ENCODE assay signal across 34 mouse cellular contexts in genomic region chr9:26819942-26820341, GRCm38 (mm10). TPM values are rescaled to one million over a fixed set of nuclear protein-coding genes. Genes with fewer than 3 reads are reported as not detected.
DNase-seq lines count a peak whose midpoint lies in the region; ATAC-seq and TF ChIP-seq lines count a peak whose summit lies in the region.
"Had no signal": no experiment of that assay in that cellular context is flagged by ENCODE, and none has a peak within 500 bp of the region (broad histone marks: within the 10 kb centered on the region; RNA-seq: fewer than 3 reads in every experiment).

No protein-coding gene starts in this region.

- H3K4me2 ChIP-seq in lung, embryonic 15.5 days: no peak overlapping the region
- H3K4me2 ChIP-seq: embryonic facial prominence, embryonic 12.5 days; embryonic facial prominence, embryonic 15.5 days; heart, embryonic 11.5 days; hindbrain, embryonic 12.5 days; hindbrain, embryonic 15.5 days had no signal

- no peaks in the 10 kb centered on the region for H3K36me3 ChIP-seq in kidney, adult 2 months (ENCODE audit: control insufficient read depth, insufficient read depth, low read length)
- H3K36me3 ChIP-seq in lung, embryonic 15.5 days: no peaks in the 10 kb centered on the region
- H3K36me3 ChIP-seq: embryonic facial prominence, embryonic 12.5 days; embryonic facial prominence, embryonic 15.5 days; hindbrain, embryonic 12.5 days; hindbrain, embryonic 15.5 days had no signal

- peak; percentile 39 for DNase-seq in kidney, adult 2 months
- no peak for DNase-seq in kidney, adult 18-20 months
- no peak for DNase-seq in lung, adult 2 months
- peak; percentile 1 for DNase-seq in lung, postnatal 25 days (ENCODE audit: low spot score)
- DNase-seq in lung, adult 18-20 months: no peak
- DNase-seq: adrenal gland, postnatal 36 days; cerebellum, adult 11 months; cerebellum, adult 2 months; cerebellum, adult 9-11 months; cerebellum, postnatal 25 days; forebrain, postnatal 0 days; gastrocnemius, adult 2 months; gastrocnemius, postnatal 14 days; heart, adult 11 months had no signal

- H3K4me3 ChIP-seq in kidney, adult 2 months (ENCODE audit: insufficient read depth, low read depth, low read length): no peak overlapping the region
- H3K4me3 ChIP-seq in lung, embryonic 15.5 days: no peak overlapping the region
- H3K4me3 ChIP-seq in lung, adult 2 months (replicated peaks; ENCODE audit: extremely low read depth, low read depth, low read length): no peak overlapping the region
- H3K4me3 ChIP-seq: embryonic facial prominence, embryonic 12.5 days; embryonic facial prominence, embryonic 15.5 days; gastrocnemius, adult 2 months; hindbrain, embryonic 12.5 days; hindbrain, embryonic 15.5 days had no signal

- H3K4me1 ChIP-seq in kidney, adult 2 months (ENCODE audit: control insufficient read depth, insufficient read depth, low read length): no peaks in the 10 kb centered on the region; the same call in 1 of the 2 replicates
- H3K4me1 ChIP-seq in lung, embryonic 15.5 days: no peaks in the 10 kb centered on the region
- H3K4me1 ChIP-seq in lung, adult 2 months (ENCODE audit: control insufficient read depth, insufficient read depth, low read length): no peaks in the 10 kb centered on the region
- H3K4me1 ChIP-seq: embryonic facial prominence, embryonic 12.5 days; embryonic facial prominence, embryonic 15.5 days; hindbrain, embryonic 12.5 days; hindbrain, embryonic 15.5 days had no signal

- H3K9me3 ChIP-seq in lung, embryonic 15.5 days: no peaks in the 10 kb centered on the region
- H3K9me3 ChIP-seq: embryonic facial prominence, embryonic 12.5 days; embryonic facial prominence, embryonic 15.5 days; hindbrain, embryonic 12.5 days; hindbrain, embryonic 15.5 days had no signal

- no peak for TF ChIP-seq POLR2A in kidney, adult 2 months (IDR thresholded peaks at IDR 0.05; ENCODE audit: low read depth, low read length)
- TF ChIP-seq POLR2A in lung, adult 2 months (IDR thresholded peaks at IDR 0.05; ENCODE audit: borderline replicate concordance, extremely low read depth, low read depth, low read length): no peak

- H3K27ac ChIP-seq in kidney, adult 2 months (ENCODE audit: insufficient read depth, low read depth, low read length): no peak overlapping the region
- H3K27ac ChIP-seq in lung, embryonic 15.5 days: no peak overlapping the region
- H3K27ac ChIP-seq: embryonic facial prominence, embryonic 12.5 days; embryonic facial prominence, embryonic 15.5 days; gastrocnemius, adult 2 months; hindbrain, embryonic 12.5 days; hindbrain, embryonic 15.5 days had no signal

- H3K27me3 ChIP-seq in kidney, adult 2 months (replicated peaks; ENCODE audit: control insufficient read depth, insufficient read depth, low read length): no peaks in the 10 kb centered on the region
- H3K27me3 ChIP-seq in lung, embryonic 15.5 days: no peaks in the 10 kb centered on the region
- H3K27me3 ChIP-seq: embryonic facial prominence, embryonic 12.5 days; embryonic facial prominence, embryonic 15.5 days; hindbrain, embryonic 12.5 days; hindbrain, embryonic 15.5 days had no signal

- no peak for TF ChIP-seq CTCF in kidney, adult 2 months (conservative IDR thresholded peaks at IDR 0.05; ENCODE audit: insufficient read depth, insufficient read length, low read depth, low read length)
- no peak for TF ChIP-seq CTCF in lung, adult 2 months (IDR thresholded peaks at IDR 0.05; ENCODE audit: insufficient read depth, low read length)

- H3K9ac ChIP-seq in lung, embryonic 15.5 days: no peak overlapping the region
- H3K9ac ChIP-seq: embryonic facial prominence, embryonic 12.5 days; embryonic facial prominence, embryonic 15.5 days; forebrain, postnatal 0 days; hindbrain, embryonic 12.5 days; hindbrain, embryonic 15.5 days had no signal

- peak; percentile 39; the same call in 1 of the 2 replicates for ATAC-seq in lung, embryonic 15.5 days (ENCODE audit: borderline replicate concordance, extremely low read depth, low FRiP score, low TSS enrichment)
- no peak for ATAC-seq in monocyte, adult 5-6 weeks (replicated peaks; ENCODE audit: insufficient number of reproducible peaks, low FRiP score, low TSS enrichment, poor library complexity, severe bottlenecking)
- ATAC-seq: activated CD4-positive, CD25-positive, alpha-beta regulatory T cell, adult 4 months; CD4-positive, CD25-positive, alpha-beta regulatory T cell, adult 4 months; forebrain, embryonic 14.5 days; forebrain, postnatal 0 days had no signal

- 25% methylated on average over 1 of the region's 1 CpGs for WGBS in kidney, adult 2 months
- 40% methylated on average over 1 of the region's 1 CpGs for WGBS in lung, embryonic 15.5 days
- 52% methylated on average over 1 of the region's 1 CpGs for WGBS in lung, adult 2 months

RNA-seq across cellular contexts. Expression of gene Glb1l2, which starts 13.7 kb away (rescaled TPM):
- polyA plus RNA-seq in kidney, adult 2 months (2012; rRNA removed): 60.4 and 66.7 TPM in 2 replicates
- 7.7 and 8.1 TPM in 2 replicates for polyA plus RNA-seq in lung, embryonic 15.5 days (2015; fragmentation: Nextera tagmentation; extraction: Ambion mirVana)
- polyA plus RNA-seq in lung, adult 2 months (2012; rRNA removed): 20.5 and 30.1 TPM in 2 replicates
- total RNA-seq in monocyte, adult 5-6 weeks (2017): not detected in 3 replicates
- total RNA-seq: common myeloid progenitor, adult 5-6 weeks; hematopoietic stem cell, adult 5-6 weeks; MEL had no signal
- polyA plus RNA-seq: activated CD4-positive, CD25-positive, alpha-beta regulatory T cell, adult 4 months; C2C12; CD4-positive, CD25-positive, alpha-beta regulatory T cell, adult 4 months had no signal

RNA-seq across cellular contexts. Expression of gene Glb1l3, which starts 40.7 kb away (rescaled TPM):
- not detected in 2 replicates for polyA plus RNA-seq in kidney, adult 2 months (2012; rRNA removed)
- polyA plus RNA-seq in lung, embryonic 15.5 days (2015; fragmentation: Nextera tagmentation; extraction: Ambion mirVana): 0.10 and 0.25 TPM in 2 replicates
- polyA plus RNA-seq in lung, adult 2 months (2012; rRNA removed): 4.8 and 6.4 TPM in 2 replicates
- total RNA-seq in monocyte, adult 5-6 weeks (2017): not detected in 3 replicates
- total RNA-seq: common myeloid progenitor, adult 5-6 weeks; forebrain, postnatal 0 days; gastrocnemius, adult 2 months; gastrocnemius, postnatal 14 days; gastrocnemius, postnatal 4 days; heart, adult 8-10 months; heart, postnatal 25 days; hematopoietic stem cell, adult 5-6 weeks; MEL had no signal
- polyA plus RNA-seq: activated CD4-positive, CD25-positive, alpha-beta regulatory T cell, adult 4 months; C2C12; CD4-positive, CD25-positive, alpha-beta regulatory T cell, adult 4 months; embryonic facial prominence, embryonic 12.5 days; embryonic facial prominence, embryonic 15.5 days; forebrain, embryonic 11.5 days; forebrain, embryonic 14.5 days; forebrain, postnatal 0 days; heart, embryonic 11.5 days; heart, embryonic 14.5 days; heart, postnatal 0 days; hindbrain, embryonic 12.5 days; hindbrain, embryonic 15.5 days had no signal

Comparison
In these comparisons a context has a peak if more than half of its experiments do, and no peak if none do; other contexts are left out.
1. DNase-seq: peak in kidney, adult 2 months (single experiment) and lung, postnatal 25 days (single experiment); none in kidney, adult 18-20 months (single experiment), lung, adult 2 months (single experiment) and lung, adult 18-20 months (0 of 2).